Mouse (Mus musculus): ENCODE measurements around the gene Prox2.

Gene Prox2

DNA sequence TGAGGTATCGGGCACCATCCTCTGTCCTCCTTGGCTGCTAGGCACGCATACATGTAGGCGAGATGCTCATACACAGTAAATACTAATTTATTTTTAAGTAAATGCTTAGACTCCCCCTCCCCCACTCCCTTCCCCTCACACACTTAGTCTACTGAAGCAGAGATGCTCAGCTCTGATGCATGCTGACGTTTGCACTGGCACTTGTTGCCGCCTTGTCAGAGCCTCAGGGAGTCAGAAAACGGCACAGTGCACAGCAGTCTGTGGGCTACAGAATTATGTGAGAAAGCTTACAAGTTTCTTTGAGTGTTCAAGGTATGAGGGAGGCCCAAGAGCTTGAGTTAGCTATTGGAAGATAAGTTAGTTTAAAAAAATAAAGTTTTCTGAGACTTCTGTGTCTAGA lies 20.8 kb upstream of the Prox2 start:
- no peak for DNase-seq (ENCODE audit: low read depth, low spot score)

DNA sequence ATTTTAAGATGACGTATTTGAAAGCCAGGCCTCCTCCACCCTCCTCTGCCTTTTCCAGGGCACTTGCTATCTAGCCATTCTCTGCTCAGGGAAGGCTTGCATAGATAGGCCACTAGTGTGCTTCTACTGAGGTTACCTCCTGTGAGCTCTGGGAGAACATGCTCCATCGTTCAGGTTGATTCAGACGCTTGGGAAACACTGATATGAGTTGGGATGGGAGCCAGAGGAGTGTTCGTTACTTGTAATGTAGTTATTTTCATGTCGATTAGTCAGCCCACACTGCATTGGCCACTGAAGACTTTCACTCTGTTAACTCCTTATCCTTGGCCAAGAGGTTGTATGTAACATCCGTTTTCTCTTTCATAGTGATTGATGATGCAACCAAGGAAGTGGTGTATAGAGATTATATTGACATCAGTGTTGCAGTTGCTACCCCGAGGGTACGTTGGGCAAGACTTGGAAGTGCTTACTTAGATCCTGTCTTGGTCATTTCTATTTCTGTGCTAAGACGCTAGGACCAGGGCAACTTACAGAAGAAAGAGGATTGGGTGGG lies 18.9 kb upstream of the Prox2 start:
- no peak for DNase-seq (ENCODE audit: low read depth, low spot score)

DNA sequence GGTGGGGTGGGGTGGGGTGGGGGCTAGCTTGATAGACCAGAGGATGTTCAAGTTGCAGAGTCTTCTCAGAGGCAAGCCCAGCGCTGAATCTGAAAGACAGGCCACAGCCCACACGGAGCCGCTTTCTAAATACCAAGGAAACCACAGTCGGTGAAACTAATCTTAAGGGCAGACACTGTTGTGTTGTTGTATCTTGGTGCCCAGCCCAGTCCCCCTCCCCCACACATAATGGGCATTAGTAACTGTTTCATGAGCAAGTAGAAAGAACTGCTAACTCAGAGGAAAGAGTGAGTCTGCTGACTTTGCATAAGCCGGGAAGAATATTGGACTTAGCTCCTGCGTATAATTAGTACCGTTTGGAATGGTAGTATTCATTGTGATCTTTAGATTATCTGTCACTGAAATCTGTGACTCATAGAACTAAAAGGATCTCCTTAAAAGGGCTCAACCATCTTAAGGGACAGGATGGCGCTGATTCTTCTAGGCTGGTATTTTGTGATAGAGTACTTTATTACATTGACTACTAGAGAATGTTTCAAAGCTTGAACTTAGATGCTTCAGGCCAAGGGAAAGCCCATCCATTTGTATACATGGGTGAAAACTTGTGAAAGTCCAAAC lies 16.5 kb upstream of the Prox2 start:
- no peak for DNase-seq (ENCODE audit: low read depth, low spot score)

DNA sequence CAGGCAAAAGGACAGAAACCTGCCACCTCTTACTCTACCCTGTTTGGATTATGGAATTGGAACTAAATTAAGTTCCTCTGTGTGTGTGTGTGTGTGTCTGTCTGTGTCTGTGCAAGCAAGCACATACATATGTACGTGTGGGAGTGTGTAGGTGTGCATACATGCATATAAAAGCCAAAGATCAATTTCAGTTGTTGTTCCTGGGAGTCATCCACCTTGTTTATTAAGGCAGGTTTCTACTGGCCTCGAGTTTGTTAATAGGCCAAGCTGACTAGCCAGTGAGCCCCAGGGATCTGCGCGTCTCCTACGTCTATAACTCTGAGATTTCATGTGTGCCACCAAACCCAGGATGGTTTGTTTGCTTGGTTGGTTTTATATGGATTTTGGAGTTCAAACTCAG lies 14.2 kb upstream of the Prox2 start:
- DNase-seq (ENCODE audit: low read depth, low spot score), result no peak

DNA sequence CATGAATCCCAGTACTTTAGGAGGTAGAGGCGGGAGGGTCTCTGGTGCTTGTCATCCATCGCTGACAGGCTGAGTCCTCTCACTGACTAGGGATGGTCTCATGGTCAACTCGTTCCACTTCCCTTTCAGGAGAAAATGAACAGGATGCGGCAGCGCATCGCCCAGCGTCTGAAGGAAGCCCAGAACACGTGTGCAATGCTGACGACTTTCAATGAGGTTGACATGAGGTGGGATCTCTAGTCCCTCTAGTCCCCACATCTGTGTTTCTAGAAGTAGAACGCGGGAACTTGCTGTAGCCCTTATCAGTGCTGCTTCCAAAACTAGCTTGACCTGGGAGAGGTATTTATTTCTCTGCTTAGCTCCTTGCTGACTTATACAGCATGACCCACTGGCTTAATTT lies 13.1 kb upstream of the Prox2 start:
- no peak for DNase-seq (ENCODE audit: low read depth, low spot score)

DNA sequence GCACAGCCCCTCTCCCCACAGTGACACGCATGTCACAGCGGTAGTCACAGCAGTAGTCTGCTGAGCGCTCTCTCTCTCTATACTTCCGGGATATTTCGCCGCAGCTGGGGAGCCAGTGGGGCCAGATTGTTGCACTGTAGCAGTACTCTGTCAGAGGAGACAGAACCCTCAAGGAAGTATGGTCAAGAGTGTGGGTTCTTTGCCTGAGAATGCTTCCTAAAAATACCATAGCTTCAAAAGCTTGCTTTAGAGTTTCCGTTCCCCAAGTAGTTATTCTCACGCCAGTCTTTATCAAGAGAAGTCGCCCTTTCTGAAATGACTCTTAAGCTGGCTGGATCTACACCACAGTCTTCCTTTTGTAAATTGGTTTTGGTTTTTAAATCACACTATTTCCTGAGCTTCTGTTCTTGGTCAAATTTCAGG lies 12.6 kb upstream of the Prox2 start:
- no peak for DNase-seq (ENCODE audit: low read depth, low spot score)

- DNase-seq (ENCODE audit: low read depth, low spot score), result no peak
These were observed 11.4 kb upstream of the Prox2 start for GRCm38 (mm10) chr12:85121806-85122459.

GRCm38 (mm10) chr12:85115678-85116077 lies 5.1 kb upstream of the Prox2 start:
- DNase-seq (ENCODE audit: low read depth, low spot score), result no peak

DNA sequence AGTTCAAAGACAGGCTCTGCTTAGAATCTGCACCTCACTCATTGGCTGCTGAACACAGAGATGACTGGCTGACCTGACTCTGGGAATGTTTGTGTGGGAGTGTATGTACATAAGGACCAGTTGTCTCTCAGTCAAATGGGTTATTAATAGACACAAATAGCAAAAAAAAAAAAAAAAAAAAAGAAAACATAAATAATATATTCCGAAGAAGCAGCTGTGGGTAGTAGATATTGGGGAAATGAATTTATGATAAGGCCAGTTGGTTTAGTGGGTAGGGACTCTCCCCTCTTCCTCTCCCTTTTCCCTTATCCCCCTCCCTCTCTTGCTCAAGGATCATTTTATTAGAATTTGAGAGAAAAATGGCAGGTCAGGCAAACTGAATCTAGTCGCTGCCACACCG lies 3.4 kb upstream of the Prox2 start:
- no peak for DNase-seq (ENCODE audit: low read depth, low spot score)

- DNase-seq (ENCODE audit: low read depth, low spot score), result no peak
These were observed 2.8 kb upstream of the Prox2 start for GRCm38 (mm10) chr12:85113337-85113736.

DNA sequence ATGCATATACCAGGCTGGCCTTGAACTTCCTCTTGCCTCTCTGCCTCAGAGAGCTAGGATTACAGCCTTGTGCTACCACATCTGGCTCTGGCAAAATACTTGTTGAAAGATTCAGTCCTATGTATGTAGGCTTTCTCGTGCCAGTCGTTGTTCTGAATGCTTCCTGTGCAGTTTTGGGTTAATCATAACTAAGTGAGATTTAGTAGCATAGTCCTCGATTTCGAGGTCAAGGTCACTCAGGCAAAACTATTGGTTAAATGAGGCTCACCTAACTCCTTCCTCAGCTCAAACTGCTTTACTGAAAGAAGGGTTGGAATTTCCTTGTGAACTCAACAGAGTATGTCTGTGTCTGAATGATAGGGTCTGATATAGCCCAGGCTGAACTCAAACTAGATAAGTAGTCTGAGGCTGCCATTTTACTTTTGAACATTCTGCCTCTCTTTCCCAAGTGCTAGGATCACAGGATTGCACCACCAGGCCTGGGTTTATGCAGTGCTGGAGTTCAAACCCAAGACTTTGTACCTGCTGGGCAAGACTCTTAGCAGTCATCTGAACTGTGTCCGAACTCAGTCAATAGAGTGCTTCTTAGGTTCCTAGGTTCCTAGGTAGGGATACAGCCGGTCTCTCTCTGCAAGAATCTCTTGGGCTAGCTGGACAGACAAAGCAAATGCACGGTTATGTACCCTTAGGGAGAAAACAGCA lies 2.1 kb upstream of the Prox2 start:
- DNase-seq (ENCODE audit: low read depth, low spot score), result no peak

DNA sequence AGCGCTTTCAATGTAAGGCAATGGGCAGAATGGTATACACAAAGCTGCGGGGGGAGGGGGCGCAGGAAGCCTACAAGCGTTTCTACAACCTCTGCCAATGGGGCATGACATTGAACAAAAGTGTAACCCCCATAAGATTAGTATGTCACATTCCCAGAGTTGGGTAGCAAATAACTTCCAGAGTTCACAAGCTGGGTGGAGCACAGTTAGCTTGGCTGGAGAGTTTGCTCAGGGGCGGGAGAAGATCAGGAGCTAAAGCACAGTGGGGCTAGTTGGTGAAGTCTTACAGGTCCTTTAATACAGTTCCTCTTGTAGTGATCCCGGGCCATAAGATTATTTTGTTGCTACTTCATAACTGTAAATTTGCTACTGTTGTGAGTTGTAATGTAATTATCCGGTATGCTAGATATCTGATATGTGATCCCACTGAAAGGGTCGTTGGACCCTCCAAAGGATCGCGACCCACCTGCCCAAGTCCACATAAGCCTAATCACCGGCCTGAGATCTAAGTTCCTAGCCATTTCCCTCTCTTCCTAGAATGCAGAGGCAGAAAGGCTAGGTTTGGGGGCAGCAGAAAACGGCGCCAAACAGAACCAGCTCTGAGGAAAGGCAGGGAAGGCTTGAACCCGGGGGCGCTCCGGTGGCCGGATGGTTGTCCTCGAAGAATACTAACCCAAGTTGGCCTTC lies 405 bp downstream of the Prox2 start:
- DNase-seq (ENCODE audit: low read depth, low spot score), result no peak

GRCm38 (mm10) chr12:85109426-85109825 lies 1.1 kb downstream of the Prox2 start:
- DNase-seq (ENCODE audit: low read depth, low spot score), result no peak

DNA sequence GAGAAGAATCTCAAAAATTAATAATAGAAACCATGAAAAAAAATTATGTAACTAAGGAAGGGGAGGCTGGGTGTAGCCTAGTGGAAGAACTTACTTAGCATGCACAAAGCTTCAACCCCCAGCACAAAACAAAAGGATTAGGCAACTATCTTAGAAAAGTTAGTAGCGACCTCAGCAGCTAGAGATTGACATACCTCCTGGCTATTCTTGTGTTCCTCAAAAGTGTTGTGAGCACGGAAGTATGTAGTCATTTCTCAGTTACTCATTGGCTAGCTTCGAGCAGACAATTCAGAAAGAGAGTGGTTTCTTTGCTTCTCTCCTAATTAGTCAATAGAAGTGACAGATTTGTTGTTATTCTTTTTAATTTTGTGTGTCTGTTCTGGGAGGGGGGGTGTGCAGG lies 1.9 kb downstream of the Prox2 start:
- DNase-seq (ENCODE audit: low read depth, low spot score), result no peak

GRCm38 (mm10) chr12:85106292-85106691 lies 4.3 kb downstream of the Prox2 start:
- DNase-seq (ENCODE audit: low read depth, low spot score), result no peak

- DNase-seq (ENCODE audit: low read depth, low spot score), result no peak
These were observed 5.8 kb downstream of the Prox2 start for GRCm38 (mm10) chr12:85104789-85105188.

DNA sequence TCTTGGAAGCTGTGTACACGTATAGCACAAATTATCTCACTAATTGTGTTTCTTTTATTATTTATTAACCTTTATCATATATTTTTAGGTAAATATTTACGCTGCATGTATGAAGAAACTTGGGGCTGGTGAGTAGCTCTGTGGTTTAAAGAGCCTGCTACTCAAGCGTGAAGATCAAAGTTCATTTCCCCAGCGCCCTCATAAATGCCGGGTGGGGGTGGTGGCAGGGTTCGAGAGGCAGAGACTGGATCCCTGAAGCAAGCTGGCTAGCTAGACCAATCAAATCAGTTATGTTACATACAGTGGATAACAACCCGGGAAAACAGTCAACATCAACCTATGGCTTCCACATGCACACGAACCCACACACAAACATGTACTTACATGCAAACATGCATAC lies 7.5 kb downstream of the Prox2 start:
- no peak for DNase-seq (ENCODE audit: low read depth, low spot score)

DNA sequence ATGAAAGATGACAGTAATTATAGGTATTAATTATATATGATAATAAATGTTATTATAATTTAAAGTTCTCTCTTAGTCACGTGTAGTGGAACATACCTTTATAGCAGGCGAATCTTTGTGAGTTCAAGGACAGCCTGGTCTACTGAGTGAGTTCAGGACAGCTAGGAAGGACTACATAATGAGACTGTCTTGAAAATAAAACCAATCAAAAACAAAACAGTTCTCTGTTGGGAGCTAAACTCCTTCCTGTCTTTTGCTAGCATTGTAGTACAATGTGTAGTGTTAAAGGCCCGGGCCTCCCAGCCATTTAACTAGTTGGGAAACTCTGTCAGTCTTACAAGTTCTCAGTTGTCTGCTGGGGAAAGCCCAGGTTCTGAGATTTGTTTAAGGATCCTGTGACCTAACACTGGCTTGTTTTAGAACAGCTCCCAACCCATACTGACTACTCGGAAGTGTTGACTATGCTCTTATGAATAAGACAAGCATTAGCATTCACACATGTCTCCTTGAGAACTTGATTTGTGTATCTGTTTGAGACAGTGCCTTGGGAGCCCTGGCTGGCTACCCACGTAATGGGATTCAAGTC lies 8.9 kb downstream of the Prox2 start:
- no peak for DNase-seq (ENCODE audit: low read depth, low spot score)

- DNase-seq (ENCODE audit: low read depth, low spot score), result no peak
These were observed 9.6 kb downstream of the Prox2 start for GRCm38 (mm10) chr12:85101001-85101400.

DNA sequence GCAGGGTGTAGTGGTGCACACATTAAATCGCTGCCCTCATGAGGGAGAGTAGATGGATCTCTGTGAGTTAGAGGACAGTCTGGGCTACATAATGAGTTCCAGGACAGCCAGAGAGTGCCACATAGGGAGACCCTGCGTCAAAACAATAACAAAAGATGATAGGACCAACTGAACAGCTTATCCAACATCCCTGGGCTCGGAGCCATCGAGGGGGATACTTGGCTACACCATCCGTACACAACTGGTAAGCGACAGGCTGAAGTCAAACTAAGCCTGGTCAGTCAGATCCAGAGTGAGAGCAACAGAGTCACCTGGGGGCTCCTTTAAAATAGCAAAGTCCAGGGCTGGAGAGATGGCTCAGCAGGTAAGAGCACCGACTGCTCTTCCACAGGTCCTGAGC lies 14.7 kb downstream of the Prox2 start:
- no peak for DNase-seq (ENCODE audit: low read depth, low spot score)

GRCm38 (mm10) chr12:85095146-85095545 lies 15.4 kb downstream of the Prox2 start:
- DNase-seq (ENCODE audit: low read depth, low spot score), result no peak

DNA sequence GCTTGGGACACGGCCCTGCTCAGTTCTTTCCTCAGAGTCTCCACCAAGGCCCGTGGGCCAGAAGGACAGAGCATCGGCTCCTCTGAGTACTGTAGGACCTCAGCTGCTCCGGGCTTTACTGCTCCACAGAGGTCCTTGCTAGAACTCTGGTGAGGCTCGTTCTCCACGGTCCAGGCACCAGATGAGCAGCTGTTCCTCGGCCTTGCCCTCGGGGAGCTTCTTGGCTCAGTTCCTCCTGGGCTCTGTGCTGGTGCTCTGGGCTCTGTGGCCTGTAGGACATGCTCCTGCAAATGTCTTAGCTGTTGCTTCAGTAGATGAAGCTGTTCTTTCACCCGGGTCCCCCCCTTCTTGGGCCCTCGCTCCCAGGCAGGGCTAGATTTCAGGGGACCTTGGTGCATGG lies 15.9 kb downstream of the Prox2 start:
- no peak for DNase-seq (ENCODE audit: low read depth, low spot score)

Measured in retina, adult 2 months (tissue).